Mouse (Mus musculus): ENCODE results near the gene Tceal7. TPM values are rescaled to one million over a fixed set of nuclear protein-coding genes. Genes with fewer than 3 reads are reported as not detected.

The Tceal7 gene
- polyA plus RNA-seq, 1 experiment: not detected

- DNase-seq: peak; percentile 20
- H3K4me1 ChIP-seq (ENCODE audit: control insufficient read depth, insufficient read depth, low read length): no peaks in the 10 kb centered on the region
- no peak for TF ChIP-seq POLR2A (IDR thresholded peaks at IDR 0.05; ENCODE audit: borderline replicate concordance, extremely low read depth, low read depth, low read length)
- TF ChIP-seq CTCF (IDR thresholded peaks at IDR 0.05; ENCODE audit: insufficient read depth, low read length): no peak
- no peak overlapping the region for H3K4me3 ChIP-seq (replicated peaks; ENCODE audit: extremely low read depth, low read depth, low read length)
- 58% methylated on average over 1 of the region's 1 CpGs for WGBS
Measured at GRCm38 (mm10) chrX:136196873-136197272, 17.7 kb upstream of the Tceal7 start.

DNA sequence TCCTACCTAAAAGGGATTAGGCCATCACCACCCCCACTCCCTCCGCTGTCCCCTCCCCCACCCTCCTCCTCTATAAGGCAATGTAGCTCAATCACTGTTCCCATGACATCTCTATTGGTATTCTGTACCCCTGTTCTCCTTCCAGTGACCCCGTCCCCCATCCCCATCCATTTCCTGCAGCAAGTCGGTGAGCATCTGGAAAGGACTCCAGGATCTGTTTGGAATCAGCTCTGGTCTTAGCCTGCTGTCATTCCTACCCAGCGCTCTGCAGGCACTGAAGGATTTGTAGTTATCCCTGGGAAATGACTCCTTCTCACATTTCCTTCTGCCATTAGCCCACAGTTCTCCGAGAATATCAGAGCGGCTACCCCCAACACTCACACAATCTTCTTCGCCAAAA, 11.3 kb upstream of the Tceal7 start:
- 42% methylated on average over 7 of the region's 7 CpGs for WGBS
- no peaks in the 10 kb centered on the region for H3K4me1 ChIP-seq (ENCODE audit: control insufficient read depth, insufficient read depth, low read length)
- TF ChIP-seq CTCF (IDR thresholded peaks at IDR 0.05; ENCODE audit: insufficient read depth, low read length): no peak
- no peak for TF ChIP-seq POLR2A (IDR thresholded peaks at IDR 0.05; ENCODE audit: borderline replicate concordance, extremely low read depth, low read depth, low read length)
- H3K4me3 ChIP-seq (replicated peaks; ENCODE audit: extremely low read depth, low read depth, low read length): no peak overlapping the region
- no peak for DNase-seq

GRCm38 (mm10) chrX:136203664-136204066, 10.9 kb upstream of the Tceal7 start, which contains the start of gene Tceal5:
Gene Tceal5, minus strand, starts transcription at chrX:136203876.
- DNase-seq: peak; percentile 3
- TF ChIP-seq CTCF (IDR thresholded peaks at IDR 0.05; ENCODE audit: insufficient read depth, low read length): no peak
- no peak for TF ChIP-seq POLR2A (IDR thresholded peaks at IDR 0.05; ENCODE audit: borderline replicate concordance, extremely low read depth, low read depth, low read length)
- H3K4me3 ChIP-seq (replicated peaks; ENCODE audit: extremely low read depth, low read depth, low read length): peak within 1 kb of the TSS; percentile 1
- H3K4me1 ChIP-seq (ENCODE audit: control insufficient read depth, insufficient read depth, low read length): no peaks in the 10 kb centered on the region
- WGBS: 26% methylated on average over 9 of the region's 9 CpGs

- Histone ChIP-seq H3K4me3 (replicated peaks; ENCODE audit: extremely low read depth, low read depth, low read length) (no peak overlapping the region), H3K4me1 (ENCODE audit: control insufficient read depth, insufficient read depth, low read length) (no peaks in the 10 kb centered on the region)
- DNase-seq: no peak
- 72% methylated on average over 6 of the region's 6 CpGs for WGBS
- TF ChIP-seq CTCF (IDR thresholded peaks at IDR 0.05; ENCODE audit: insufficient read depth, low read length) (no peak), POLR2A (IDR thresholded peaks at IDR 0.05; ENCODE audit: borderline replicate concordance, extremely low read depth, low read depth, low read length) (no peak)
Measured at GRCm38 (mm10) chrX:136204406-136204805, 10.2 kb upstream of the Tceal7 start.

- no peaks in the 10 kb centered on the region for H3K4me1 ChIP-seq (ENCODE audit: control insufficient read depth, insufficient read depth, low read length)
- WGBS: 61% methylated on average over 2 of the region's 2 CpGs
- H3K4me3 ChIP-seq (replicated peaks; ENCODE audit: extremely low read depth, low read depth, low read length): no peak overlapping the region
- TF ChIP-seq POLR2A (IDR thresholded peaks at IDR 0.05; ENCODE audit: borderline replicate concordance, extremely low read depth, low read depth, low read length): no peak
- TF ChIP-seq CTCF (IDR thresholded peaks at IDR 0.05; ENCODE audit: insufficient read depth, low read length): no peak
- DNase-seq: no peak
Measured at GRCm38 (mm10) chrX:136213396-136213795, 1.2 kb upstream of the Tceal7 start.

GRCm38 (mm10) chrX:136216303-136216702, 1.7 kb downstream of the Tceal7 start:
- WGBS: 62% methylated on average over 1 of the region's 1 CpGs
- no peak for DNase-seq
- Histone ChIP-seq H3K4me3 (replicated peaks; ENCODE audit: extremely low read depth, low read depth, low read length) (no peak overlapping the region), H3K4me1 (ENCODE audit: control insufficient read depth, insufficient read depth, low read length) (no peaks in the 10 kb centered on the region)
- TF ChIP-seq CTCF (IDR thresholded peaks at IDR 0.05; ENCODE audit: insufficient read depth, low read length) (no peak), POLR2A (IDR thresholded peaks at IDR 0.05; ENCODE audit: borderline replicate concordance, extremely low read depth, low read depth, low read length) (no peak)

DNA sequence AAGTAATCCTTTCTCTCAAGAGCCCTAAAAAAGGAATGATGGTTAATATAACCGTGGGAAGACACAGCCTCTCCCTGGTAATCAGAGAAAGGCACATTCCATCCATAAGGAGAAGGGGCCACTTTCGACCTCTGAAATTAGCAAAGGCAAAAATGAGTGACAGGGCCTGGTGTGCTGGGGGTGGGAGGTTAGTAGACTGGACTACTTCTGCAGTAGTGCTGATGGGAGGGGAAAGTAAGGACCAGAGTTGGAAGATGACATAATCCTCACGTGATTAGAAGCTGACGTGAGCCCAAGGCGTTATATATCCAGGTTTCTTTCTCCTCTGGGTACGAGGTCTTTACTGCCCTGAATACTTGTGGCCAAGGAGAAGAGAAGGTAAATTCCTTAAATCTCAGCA, 9.1 kb downstream of the Tceal7 start:
- 66% methylated on average over 6 of the region's 6 CpGs for WGBS
- TF ChIP-seq POLR2A (IDR thresholded peaks at IDR 0.05; ENCODE audit: borderline replicate concordance, extremely low read depth, low read depth, low read length): no peak
- no peak for TF ChIP-seq CTCF (IDR thresholded peaks at IDR 0.05; ENCODE audit: insufficient read depth, low read length)

GRCm38 (mm10) chrX:136227768-136228167, 13.2 kb downstream of the Tceal7 start:
- H3K4me1 ChIP-seq (ENCODE audit: control insufficient read depth, insufficient read depth, low read length): no peaks in the 10 kb centered on the region
- no peak for DNase-seq
- no peak overlapping the region for H3K4me3 ChIP-seq (replicated peaks; ENCODE audit: extremely low read depth, low read depth, low read length)
- TF ChIP-seq CTCF (IDR thresholded peaks at IDR 0.05; ENCODE audit: insufficient read depth, low read length) (no peak), POLR2A (IDR thresholded peaks at IDR 0.05; ENCODE audit: borderline replicate concordance, extremely low read depth, low read depth, low read length) (no peak)
- WGBS: 44% methylated on average over 5 of the region's 5 CpGs

More for the DNA sequence above, 9.1 kb downstream of the Tceal7 start:
- no peak overlapping the region for H3K4me3 ChIP-seq (replicated peaks; ENCODE audit: extremely low read depth, low read depth, low read length)
- DNase-seq: no peak
- no peaks in the 10 kb centered on the region for H3K4me1 ChIP-seq (ENCODE audit: control insufficient read depth, insufficient read depth, low read length)

GRCm38 (mm10) chrX:136238118-136238517, 23.5 kb downstream of the Tceal7 start:
- Histone ChIP-seq H3K4me3 (replicated peaks; ENCODE audit: extremely low read depth, low read depth, low read length) (no peak overlapping the region), H3K4me1 (ENCODE audit: control insufficient read depth, insufficient read depth, low read length) (no peaks in the 10 kb centered on the region)
- no peak for TF ChIP-seq POLR2A (IDR thresholded peaks at IDR 0.05; ENCODE audit: borderline replicate concordance, extremely low read depth, low read depth, low read length)
- no peak for TF ChIP-seq CTCF (IDR thresholded peaks at IDR 0.05; ENCODE audit: insufficient read depth, low read length)
- peak; percentile 27 for DNase-seq
- WGBS: 44% methylated on average over 3 of the region's 3 CpGs

DNA sequence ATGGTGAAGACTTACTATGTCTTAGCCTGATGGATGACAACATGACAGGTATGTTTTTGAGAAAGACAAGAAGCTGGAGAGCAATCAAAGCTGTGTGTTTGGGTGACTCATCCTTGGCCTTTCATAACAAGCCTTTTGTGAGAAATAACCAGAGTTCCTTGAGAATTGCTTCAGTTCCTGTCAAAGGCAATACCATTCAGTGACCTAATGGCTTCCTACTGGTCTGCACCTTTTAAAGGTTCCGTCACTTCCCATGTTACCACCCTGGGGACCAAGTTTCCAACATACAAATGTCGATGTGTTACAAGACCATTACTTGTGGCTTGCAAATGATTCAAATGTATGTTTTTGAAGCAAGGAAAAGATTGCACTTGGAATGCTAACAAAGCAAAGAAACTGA, 28.6 kb downstream of the Tceal7 start:
- 67% methylated on average over 2 of the region's 2 CpGs for WGBS
- Histone ChIP-seq H3K4me1 (ENCODE audit: control insufficient read depth, insufficient read depth, low read length) (no peaks in the 10 kb centered on the region; the same call in 1 of the 2 replicates), H3K4me3 (replicated peaks; ENCODE audit: extremely low read depth, low read depth, low read length) (no peak overlapping the region)
- TF ChIP-seq CTCF (IDR thresholded peaks at IDR 0.05; ENCODE audit: insufficient read depth, low read length) (no peak), POLR2A (IDR thresholded peaks at IDR 0.05; ENCODE audit: borderline replicate concordance, extremely low read depth, low read depth, low read length) (no peak)
- no peak for DNase-seq

Measured in lung, adult 2 months (tissue).